Mouse (Mus musculus): ENCODE measurements around the gene Riok1.

- TF ChIP-seq GATA1 (IDR thresholded peaks at IDR 0.05; ENCODE audit: borderline replicate concordance, low read length) (no peak), POLR2AphosphoS5 (IDR thresholded peaks at IDR 0.05; ENCODE audit: insufficient replicate concordance, low read depth, low read length) (no peak), CTCF (IDR thresholded peaks at IDR 0.05; ENCODE audit: low read depth, low read length) (no peak), GATA2 (IDR thresholded peaks at IDR 0.05; ENCODE audit: borderline replicate concordance, low read depth, low read length) (no peak)
Observed at GRCm38 (mm10) chr13:38081161-38081560, 44.4 kb downstream of the Riok1 start.
